Mouse (Mus musculus) layer of hippocampus, adult 9-11 months (tissue): ENCODE measurements around the gene Grhpr.
"Not testable (repeated sequence)": the region's sequence is repeated elsewhere in the genome, so short reads cannot be mapped to it uniquely, and the experiment has no call there.

Experiments
- DNase-seq: peaks from one replicate; pipeline ENCODE4 v3.0.0; 2022

Grhpr gene

DNA sequence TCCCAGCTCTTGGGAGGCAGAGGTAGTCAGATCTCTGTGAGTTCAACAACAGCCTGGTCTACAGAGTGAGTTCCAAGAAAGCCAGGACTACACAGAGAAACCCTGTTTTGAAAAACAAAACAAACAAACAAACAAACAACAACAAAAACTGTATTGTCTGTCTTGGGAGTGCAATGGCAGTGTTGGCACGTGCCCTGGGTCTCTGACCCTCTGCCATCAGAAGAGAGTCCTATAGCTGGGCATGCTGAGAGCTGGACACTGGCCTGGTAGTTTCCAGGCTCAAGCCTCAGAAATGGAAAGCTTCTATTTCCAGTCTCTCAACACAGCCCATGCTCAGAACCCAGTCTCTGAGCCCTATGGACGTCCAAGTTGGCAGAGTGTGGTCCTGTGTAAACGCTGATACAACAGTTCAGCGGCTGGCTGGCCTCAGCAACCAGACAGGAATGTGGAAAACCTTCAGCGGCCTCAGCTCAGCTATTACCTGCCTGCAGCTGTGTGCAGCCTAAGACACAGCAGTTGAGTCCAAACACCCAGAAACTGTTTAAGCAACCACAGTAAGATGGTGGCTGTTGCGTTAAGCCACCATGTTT, 5.1 kb upstream of the Grhpr start:
- no peak for DNase-seq

DNA sequence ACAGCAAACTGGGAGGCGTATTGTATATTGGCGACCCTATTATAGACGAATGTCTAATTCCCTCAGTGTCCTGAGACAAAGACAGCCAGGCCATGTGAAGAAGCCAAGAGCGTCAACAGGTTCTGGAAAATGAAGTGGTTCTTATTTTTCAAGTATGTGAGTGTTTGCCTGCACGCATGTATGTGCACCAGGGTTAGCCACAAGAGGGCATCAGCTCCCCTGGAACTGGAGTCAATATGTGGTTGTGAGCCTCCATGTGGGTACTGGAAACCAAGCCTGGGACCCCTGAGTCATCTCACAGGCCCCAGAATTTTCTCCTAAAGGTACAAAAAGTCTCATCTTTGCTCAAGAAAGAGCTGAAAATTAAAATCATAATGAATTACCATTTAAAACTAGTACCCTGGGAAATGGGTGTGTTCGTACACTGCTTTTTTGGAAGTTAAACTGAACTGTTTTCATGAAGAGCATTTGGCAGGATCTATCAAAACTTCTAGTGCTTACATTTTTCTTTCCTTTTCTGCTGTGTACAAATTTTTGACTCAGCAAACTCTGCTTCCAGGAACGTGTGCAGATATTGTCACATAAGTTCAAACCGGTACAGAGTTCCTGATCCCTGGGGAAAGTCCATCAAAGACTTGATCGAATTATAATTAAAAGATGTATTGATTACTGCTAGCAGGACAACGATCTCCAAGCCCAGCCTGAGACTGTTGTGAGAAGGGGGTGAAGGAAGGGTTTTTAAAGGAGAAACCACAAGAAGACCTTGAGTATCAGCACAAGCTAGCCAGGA, 4.1 kb upstream of the Grhpr start:
- DNase-seq = no peak

DNA sequence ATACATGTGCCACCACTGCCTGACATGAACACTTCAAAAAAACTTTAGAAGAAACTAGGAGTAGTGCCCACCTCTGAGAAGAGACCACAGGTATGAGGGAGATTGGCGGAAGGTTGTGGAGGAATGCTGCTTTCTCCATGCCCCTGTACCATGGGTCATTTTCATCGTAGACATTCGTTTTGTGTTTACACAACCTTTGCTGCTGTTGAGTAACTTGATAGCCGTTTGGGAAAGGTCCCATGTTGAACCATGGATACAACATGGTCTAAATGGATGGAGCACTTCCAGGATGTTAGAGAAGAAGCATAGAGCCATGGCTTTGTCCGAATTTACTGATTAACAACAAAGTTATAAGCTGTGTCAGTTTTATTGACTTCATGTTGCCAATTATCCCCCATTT, 3.0 kb upstream of the Grhpr start:
- DNase-seq = no peak

DNA sequence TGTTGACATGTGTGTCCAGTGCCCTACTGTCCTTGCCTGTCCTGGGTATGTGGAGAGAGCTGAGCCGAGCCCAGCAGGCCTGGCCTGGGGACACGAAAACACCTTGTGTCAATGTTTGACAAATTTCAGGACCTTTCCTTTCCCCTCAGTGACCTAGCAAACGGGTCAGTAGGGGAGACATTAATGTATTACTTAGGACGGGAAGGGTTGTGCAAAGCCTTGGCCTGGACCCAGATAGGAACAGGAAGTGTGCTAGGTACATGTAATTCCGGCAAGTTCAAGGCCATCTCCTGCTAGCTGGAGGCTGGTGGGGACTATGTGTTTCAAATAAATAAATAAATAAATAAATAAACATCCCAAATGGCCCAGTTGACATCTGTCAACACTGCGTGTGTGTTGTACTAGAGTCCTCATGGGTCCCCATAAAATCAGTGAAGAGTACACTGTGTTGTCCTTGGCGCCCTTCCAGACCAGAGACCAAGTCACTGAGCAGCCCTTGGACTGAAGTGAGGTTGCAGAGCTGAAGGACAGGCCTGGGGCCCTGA, 1.3 kb upstream of the Grhpr start:
- no peak for DNase-seq

DNA sequence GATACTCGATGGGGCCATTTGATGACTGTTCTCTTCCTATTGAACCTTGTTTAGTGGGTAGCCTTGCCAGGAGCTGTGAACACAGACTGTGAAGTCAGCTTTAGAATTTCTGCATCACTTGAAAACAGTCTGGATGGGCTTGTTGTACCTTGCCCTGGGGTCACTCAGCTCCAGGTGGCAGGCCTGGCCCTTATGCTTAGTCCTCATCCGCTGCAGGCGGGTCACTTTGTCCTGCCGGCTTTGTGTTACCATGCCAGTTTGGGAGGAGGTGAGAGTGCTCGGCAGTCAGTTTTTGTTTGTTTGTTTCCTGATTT, 736 bp downstream of the Grhpr start:
- DNase-seq = no peak

DNA sequence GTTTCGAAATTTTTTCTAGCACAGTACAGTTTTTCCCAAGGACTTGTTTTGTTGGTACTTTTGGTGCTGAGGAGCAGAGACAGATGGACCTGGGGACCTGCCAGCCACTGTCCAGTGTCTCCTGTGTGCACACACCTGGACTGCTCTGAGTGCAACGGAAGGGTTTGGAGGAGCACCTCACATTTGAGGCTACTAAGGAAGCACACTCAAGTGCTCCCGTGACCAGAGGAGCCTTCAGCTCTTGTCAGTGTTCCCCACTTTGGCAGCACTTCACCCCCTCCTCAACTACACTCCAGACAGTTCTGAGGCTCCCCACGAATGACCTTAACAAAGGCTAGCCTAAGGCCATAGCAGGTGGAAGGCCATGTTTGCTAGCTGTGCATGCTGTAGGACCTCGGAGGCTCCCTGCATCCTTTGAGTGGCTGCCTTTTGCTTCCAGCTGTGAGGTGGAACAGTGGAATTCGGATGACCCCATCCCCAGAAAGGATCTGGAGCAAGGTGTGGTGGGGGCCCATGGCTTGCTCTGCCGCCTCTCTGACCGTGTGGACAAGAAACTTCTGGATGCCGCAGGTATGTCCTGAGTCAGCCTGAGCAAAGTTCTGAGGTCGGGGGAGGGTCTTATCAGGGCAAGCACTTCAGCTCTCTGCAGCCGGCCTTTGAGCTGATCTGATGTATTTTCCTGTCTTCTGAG, 1.4 kb downstream of the Grhpr start:
- DNase-seq = no peak

DNA sequence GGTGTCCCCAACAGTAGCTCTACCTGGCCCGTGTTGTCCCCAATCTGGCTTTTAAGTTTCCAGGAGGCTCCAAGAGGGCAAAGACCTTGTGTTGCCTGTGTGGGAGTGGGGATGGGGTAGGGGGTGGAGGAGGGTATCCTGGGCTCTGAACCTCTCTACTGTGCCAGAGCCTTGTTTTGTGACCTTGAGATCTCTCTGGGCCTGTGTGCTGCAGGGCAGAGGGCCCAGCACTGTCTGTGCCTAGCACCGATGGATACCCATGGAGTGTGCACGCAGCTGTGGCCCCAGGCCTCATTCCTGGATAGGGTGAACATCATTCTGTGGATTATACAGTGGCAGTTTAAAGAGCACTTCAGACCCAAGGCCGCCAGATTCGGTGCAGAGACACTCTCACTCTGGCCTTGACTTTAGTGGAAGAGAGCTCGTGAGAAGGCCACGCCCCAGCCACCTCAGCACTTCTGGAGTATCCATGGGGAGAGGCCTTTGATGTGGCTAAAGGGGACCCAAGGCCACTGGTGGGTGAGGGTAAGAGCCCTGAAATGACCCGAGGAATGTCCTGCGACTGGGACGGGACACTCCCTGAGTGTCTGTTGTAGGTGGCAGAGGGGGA, 2.0 kb downstream of the Grhpr start:
- DNase-seq = no peak

DNA sequence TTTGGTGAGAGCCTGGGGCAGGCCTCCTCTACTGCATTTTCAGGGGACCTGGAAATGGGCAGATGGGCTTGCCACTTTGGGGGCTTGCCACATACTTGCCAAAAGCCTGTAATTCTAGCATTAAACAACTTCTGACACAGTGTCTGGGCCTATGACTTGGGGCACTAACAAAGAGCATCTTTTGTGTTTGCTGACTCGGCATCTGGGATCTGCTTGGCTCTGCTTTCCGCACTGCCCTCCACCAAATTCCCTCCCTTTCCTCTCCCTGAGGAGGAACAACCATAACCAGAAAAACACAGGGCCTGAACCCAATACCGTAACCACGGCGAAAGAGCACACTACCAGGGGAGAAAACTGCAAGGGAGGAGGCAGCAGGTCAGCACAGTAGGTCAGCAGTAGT, 9.4 kb downstream of the Grhpr start:
- no peak for DNase-seq

DNA sequence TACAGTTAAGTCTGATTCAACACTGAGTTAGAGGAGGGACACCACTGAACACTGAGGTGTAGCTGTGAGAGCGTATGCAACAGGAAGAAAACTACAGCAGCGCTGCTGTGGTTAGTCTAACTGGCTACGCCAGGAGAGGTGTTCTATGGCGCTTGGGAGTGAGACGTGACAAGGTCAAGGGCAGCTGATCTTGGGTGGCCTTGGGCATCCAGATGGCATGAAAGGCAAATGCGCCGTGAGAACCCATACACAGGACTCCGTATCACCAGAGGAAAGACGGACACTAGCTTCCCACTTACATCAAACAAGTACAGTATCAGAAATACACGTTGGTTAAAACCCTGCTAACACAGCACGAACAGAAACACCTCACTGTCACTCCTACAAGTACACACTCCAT, 11.1 kb downstream of the Grhpr start:
- not testable (repeated sequence) for DNase-seq

DNA sequence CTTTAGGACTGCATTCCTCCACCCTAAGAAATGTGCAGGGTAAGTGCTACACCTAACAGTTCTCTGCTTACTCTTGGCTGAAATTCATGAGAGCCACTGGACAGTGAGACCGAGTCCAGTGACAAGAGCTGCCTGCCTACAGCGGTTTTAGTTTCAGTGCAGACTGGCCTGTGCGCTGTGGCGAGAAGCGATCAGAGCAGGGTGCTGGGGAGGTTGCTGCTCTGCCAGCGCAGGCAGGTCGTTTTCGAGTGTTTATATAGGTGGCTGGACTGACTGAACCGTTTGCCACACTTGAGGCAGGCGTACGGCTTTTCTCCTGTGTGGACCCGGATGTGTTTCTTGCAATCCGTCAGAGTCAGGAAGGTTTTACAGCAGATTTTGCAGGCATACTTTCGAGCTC, 12.0 kb downstream of the Grhpr start:
- DNase-seq = not testable (repeated sequence)

DNA sequence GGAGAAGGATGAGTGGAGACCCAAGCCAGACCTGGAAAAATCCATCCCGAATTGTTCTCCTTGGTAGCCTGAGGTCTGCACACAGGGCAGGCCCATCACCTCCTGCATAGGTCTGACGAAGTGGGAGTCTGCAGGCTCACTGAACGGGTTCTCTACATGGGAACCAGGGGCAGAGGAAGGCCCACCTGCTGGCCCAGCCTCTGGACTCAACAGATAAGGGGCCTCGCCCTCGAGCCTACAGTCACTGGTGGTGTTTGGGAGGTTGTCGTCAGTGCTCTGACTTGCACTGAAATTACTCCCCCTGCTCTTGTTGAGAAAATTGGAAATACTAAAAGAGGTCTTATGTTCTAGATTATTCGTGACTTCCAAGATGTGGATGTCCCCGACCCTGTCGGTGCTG, 12.7 kb downstream of the Grhpr start:
- DNase-seq = no peak

DNA sequence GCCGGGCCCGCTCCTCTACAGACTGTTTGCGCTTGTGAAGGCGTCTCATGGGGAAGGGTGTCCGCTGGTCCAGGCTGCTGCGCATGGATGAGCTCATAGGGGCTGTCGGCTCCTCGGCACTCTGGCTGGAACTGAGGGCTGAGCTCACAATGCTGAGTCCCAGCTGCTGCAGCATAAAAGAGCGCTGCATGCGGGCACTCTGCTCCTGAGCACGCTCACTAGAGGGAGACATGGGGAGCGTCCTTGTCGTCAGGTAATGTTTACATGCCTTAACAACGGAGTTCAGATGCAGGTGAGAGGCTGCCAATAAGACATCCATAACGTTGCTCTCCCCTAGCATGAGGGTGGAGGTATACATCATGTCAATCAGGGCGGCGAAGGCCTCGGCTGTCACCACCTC, 13.6 kb downstream of the Grhpr start:
- DNase-seq = no peak

DNA sequence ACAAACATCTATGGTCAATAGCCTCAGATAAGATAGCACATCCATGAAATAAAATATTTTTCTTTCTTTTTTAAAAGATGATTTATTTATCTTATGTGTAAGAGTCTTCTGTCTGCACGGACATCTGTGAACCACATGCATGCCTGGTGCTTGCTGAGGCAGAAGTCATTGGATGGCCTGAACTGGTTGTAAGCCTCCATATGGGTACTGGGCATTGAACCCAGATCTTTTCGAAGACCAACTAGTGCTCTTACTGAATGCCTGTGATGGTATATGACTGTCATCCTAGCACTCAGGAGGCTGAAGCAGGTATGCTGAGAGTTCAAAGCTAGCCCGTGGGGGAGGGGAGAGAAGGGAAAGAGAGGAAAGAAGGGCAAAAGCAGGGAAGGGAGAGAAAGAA, 16.9 kb downstream of the Grhpr start:
- DNase-seq = no peak

DNA sequence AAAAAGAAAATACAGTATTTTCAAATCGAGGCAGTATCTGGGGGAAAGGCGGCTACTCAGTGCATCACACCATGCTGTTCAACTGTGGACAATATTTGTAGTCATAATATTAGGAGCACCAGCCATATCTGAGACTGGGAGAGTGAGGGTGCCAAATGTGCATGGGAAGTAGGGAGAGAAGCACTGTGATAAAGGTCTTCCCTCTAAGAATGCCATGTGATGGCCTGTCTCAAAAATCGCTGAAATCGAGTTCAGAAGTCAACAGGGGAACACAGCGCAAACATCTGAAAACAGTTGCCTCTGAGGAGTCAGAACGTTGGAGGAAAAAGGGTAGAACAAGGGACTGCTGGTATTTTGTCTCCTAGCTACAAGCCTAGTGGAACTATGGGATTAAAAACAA, 18.8 kb downstream of the Grhpr start:
- no peak for DNase-seq

DNA sequence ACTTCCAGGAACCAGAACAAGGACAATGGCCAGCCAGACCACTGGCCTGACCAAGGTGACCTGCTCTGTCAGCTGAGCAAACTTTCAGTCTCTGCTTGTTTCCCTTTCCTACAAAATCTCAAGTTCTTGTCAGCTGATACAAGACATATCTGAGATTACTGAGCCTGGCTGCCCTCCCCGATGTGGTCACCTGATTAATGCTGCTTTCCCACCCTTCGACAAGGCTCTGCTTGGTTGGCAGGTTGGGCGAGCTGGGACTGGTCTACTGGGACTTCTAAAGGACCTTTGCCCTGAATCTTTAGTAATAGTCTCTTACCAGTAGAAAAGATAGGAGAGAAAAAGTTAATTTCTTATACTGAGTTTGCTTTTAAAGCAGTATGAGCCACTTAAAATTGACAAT, 24.3 kb downstream of the Grhpr start:
- DNase-seq = no peak

DNA sequence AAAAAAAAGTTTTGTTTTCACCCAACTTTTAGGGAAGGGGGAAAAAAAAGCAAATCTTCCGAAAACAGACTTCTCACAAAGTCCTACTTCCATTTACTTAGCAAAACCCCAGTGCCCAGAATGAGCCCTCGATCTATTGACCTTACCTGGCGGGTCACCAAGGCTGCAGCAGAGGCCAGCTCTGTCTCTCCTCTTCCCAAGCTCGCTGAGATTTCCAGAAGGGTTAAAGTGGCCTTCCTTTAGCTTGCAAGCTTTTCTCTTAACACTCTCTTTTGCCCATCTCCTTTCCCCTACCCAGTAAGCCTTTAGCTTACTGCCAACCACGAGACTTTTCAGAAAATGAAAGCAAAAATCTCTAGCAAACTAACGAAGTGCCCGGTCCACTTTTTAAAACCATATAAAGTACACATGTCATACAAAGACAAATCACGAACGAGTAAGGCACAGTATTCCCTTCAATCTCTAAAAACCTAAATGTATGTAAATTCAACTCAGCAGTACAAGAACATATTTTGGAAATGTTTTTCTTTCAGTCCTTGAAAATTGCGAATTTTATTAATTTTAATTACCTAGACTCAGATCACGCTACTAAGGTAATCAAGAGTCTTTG, 29.7 kb downstream of the Grhpr start:
- no peak for DNase-seq

DNA sequence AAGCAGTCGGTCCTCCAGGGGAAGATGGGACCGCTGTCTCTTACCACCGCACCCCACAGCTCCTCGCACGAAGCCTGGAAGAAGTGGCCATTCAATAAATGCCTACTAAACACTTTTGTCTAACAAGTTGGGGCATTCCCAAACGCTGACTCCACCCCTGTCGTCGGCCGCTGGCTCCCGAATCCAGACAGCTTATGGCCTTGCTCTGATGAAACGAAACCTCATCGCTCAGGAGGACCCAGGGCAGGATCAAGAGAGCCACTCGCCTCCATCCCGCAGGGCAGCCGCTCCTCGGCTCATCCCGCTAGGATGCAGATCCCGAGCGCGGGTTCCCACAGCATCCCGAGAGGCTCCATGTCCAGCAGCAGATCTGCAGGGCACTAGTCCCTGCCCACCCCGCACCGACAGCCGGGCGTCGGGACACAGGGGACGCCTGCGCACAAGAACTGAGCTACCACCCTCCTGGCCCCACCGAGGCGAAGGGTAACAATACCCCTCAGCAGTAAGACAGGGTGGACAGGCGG, 30.4 kb downstream of the Grhpr start:
- DNase-seq = peak; percentile 52

DNA sequence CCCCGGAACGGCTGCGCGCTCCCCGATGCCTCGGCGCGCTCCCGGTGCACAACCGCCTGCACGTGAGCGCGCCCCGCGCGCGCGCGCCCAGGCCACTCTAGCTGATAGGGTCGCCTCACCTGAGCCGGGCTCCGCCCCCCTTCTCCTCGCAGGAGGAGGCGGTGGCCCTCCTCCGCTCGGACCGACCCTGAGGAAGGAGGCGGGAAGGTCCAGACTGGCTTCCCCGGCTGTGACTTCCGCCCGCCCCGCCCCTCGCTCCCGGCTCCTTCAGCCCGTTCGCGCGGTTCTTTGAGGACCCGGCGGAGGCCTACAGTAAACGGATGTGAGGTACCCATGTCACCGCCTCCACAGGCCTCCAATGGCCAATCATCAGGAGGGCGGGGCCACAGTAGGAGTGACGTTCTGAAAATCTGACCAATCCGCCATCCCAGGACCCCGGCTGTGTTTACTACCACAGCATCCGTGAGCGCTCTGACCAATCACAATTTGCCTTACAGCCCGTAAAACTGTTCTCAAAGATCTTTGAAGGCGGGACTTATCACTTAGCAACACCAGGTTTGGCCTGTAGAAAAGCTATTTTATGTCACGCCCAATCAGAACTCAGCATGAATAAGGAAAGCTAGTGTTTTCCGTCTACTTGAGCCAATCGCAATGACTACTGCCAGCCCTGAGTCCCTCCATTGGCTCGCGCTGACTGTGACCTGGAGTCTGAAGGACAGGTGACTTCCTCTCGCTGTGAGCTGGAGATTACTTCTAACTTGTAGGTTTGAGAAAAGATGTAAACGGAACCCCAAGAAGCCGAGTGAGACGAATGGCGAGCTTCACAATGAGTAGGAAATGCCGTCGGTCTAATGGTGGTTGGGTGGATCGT, 31.1 kb downstream of the Grhpr start, which contains the start of gene Zbtb5:
Gene Zbtb5 (minus strand): TSS at position 308 of the 871 bp plus-strand sequence.
- peak; percentile 100 for DNase-seq

DNA sequence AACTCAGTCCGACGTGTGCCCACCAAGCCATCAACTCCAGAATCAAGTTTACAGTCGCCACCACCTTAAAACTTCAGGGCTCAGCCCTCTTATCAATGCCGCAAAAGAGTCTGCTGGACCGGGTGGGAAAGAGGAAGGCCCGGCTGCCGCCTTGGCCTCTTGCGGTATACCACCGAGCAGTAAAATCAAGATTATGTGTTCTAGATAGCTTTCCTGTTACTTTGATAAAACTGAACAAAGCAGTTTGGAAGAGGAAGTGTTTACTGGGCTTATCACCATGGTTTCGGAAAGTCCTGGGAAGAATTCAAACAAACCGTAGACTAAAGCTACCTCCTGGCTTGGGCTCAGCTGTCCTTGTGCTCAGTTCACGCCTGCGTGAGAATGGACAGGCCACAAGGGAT, 31.8 kb downstream of the Grhpr start:
- no peak for DNase-seq

DNA sequence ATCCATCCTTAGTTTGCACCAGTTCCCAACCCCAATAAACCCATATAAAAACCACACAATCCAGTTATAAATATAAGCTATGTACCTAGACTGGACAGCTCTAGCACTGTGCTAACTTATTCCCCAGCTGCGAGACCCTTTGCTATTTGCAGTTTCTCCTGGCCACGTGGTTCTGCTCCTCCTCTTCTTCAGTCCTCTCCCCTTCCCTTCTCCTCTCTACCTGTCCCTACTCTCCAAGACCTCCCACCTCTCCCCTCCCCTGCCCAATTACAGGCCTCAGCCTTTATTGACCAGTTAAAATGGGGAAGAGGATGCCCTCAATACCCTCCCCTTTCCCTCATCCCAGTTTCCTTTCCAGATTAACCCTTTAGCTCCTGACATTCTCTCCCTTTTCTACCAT, 32.3 kb downstream of the Grhpr start:
- DNase-seq = no peak

DNA sequence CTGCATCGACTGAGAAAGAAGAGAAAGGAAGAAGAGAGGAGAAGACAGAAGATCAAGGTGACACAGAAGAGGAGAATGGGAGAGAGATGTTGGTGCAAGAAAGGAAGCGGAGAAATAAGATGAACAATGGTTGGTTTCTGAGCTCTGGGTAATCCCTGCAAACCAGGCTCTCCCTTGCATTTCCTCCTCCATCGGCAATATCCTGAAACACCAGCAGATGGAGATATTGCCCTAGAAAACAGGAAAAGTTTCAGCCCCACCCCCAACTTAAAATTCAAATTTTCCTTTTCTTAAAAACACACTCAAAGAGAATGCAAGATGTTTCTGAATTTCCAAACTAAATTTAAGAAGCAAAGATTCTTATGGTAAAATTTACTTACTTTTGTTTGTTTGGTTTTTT, 34.4 kb downstream of the Grhpr start:
- DNase-seq = no peak

DNA sequence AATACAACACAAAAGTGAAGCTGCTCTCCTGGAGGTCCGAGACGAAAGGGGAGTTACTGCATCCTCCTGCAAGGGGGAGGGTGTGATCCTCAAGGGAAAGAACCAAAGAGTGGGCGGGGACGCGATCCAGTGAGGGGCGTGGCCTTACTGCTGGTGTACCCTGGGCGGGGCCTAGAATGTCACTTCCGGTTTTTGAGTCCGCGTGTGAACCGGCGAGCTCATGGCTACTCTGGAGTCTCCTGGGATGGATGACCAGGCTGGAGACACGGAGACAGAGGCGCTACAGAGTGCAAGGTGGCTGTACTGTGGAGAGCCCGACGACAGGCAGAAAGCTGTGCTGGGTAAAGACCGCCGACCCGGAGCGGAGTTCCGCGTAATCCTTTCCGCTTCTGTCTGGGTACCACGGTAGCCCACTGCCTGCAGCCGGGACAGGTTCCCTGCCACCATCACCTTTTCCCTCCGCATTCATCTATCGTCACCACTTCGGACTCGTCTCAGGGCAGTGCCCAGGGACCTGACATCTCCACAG, 37.3 kb downstream of the Grhpr start, which contains the start of gene Polr1e:
Gene Polr1e (plus strand): TSS at position 132 of the 529 bp plus-strand sequence.
- peak; percentile 91 for DNase-seq
